Mouse (Mus musculus): ENCODE data around the gene Recql5. TPM values are rescaled to one million over a fixed set of nuclear protein-coding genes. Genes with fewer than 3 reads are reported as not detected.

The Recql5 gene
- polyA plus RNA-seq, 1 experiment from 2014 or later: 8.1 TPM

DNA sequence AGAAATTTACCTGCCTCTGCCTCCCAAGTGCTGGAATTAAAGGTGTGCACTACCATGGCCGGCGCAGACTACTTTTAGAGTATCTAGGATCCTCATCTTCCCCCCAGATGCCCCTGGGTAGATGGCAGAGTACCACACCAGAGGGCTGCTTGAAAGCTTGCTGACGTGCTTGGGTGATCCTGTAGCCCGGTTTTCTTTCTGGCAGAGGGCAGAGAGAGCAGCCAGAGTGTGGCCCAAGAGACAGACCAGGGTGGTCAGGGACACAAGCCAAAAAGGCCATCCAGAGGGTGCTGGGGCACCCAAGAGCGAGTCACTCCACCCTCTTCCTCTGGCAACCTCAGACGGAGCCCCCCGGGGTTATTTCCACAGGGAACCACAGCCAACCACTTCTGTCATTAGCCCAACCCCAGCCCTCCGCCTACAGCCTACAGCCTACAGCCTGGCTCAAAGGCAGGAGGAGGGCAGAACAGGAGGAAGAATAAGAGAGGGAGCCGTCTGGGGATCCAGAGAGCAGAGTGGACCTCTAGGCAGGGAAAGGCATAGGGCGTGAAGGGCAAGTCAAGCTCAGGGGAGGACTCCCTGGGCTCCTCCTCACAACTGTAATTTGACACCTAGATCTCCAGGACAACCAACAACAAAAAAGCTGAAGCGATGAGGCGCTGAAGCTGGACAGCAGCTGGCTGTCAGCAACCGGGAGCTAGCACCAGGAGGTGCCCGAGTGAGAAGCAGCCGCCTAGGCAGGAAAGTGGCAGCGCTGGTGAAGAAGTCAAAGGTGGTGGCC, 33.6 kb downstream of the Recql5 start, which contains the start of gene Smim5:
Gene Smim5 (plus strand): TSS at position 481 of the 781 bp plus-strand sequence.
- H3K27ac ChIP-seq (replicated peaks): peak within 1 kb of the TSS; percentile 97
- no peaks in the 10 kb centered on the region for H3K9me3 ChIP-seq (replicated peaks)
- peak within 1 kb of the TSS; percentile 79 for H3K4me2 ChIP-seq
- H3K4me3 ChIP-seq (replicated peaks): peak within 1 kb of the TSS; percentile 67
- peak; percentile 17 for ATAC-seq (ENCODE audit: insufficient read depth)
- H3K4me1 ChIP-seq (replicated peaks): peaks cover 71% of the 10 kb centered on the region
- peak within 1 kb of the TSS; percentile 81 for H3K9ac ChIP-seq
- H3K36me3 ChIP-seq (replicated peaks): peaks cover 24% of the 10 kb centered on the region
- WGBS (ENCODE audit: insufficient replicate concordance): 17% methylated on average over 16 of the region's 16 CpGs
- no peaks in the 10 kb centered on the region for H3K27me3 ChIP-seq

DNA sequence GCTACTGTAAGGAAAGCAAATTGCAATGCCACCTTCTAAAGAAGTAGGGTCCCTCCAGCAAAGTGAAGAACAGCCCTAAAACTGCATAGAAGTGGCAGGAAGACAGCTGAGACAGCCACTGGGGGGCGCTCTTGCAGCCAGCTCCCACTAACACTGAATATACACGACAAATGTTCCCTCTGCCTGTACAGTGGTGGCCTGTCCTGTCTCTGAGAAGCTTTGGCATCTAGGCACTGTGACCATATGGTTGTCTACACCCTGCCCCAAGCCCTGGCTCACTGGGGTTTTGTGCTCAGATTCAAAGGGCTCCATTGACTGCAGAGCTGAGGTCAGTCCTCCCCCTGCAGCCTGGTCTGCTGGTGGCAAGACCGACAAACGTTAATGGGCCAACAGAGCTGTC, 34.4 kb downstream of the Recql5 start:
- H3K27me3 ChIP-seq: no peaks in the 10 kb centered on the region
- peak overlapping the region; percentile 79 for H3K4me2 ChIP-seq
- peaks cover 63% of the 10 kb centered on the region for H3K4me1 ChIP-seq (replicated peaks)
- no peaks in the 10 kb centered on the region for H3K9me3 ChIP-seq (replicated peaks)
- ATAC-seq (ENCODE audit: insufficient read depth): no peak
- peak overlapping the region; percentile 81; the same call in 1 of the 2 replicates for H3K9ac ChIP-seq
- H3K4me3 ChIP-seq (replicated peaks): peak overlapping the region; percentile 67; the same call in 1 of the 2 replicates
- H3K36me3 ChIP-seq (replicated peaks): peaks cover 24% of the 10 kb centered on the region
- 12% methylated on average over 4 of the region's 4 CpGs for WGBS (ENCODE audit: insufficient replicate concordance)
- peak overlapping the region; percentile 97 for H3K27ac ChIP-seq (replicated peaks)

- ATAC-seq (ENCODE audit: insufficient read depth): no peak
- peaks cover 22% of the 10 kb centered on the region for H3K36me3 ChIP-seq (replicated peaks)
- H3K4me3 ChIP-seq (replicated peaks): no peak overlapping the region
- no peak overlapping the region; the same call in 1 of the 2 replicates for H3K4me2 ChIP-seq
- H3K27ac ChIP-seq (replicated peaks): peak overlapping the region; percentile 58; the same call in 1 of the 2 replicates
- WGBS (ENCODE audit: insufficient replicate concordance): 39% methylated on average over 7 of the region's 7 CpGs
- no peaks in the 10 kb centered on the region for H3K27me3 ChIP-seq
- peaks cover 59% of the 10 kb centered on the region for H3K4me1 ChIP-seq (replicated peaks)
- no peaks in the 10 kb centered on the region for H3K9me3 ChIP-seq (replicated peaks)
- peak overlapping the region; percentile 33; the same call in 1 of the 2 replicates for H3K9ac ChIP-seq
Measured at GRCm38 (mm10) chr11:115898446-115898845, 34.8 kb downstream of the Recql5 start.

- Histone ChIP-seq H3K4me3 (replicated peaks) (no peak overlapping the region), H3K36me3 (replicated peaks) (peaks cover 26% of the 10 kb centered on the region), H3K27me3 (no peaks in the 10 kb centered on the region), H3K9ac (no peak overlapping the region), H3K27ac (replicated peaks) (no peak overlapping the region), H3K4me1 (replicated peaks) (peaks cover 29% of the 10 kb centered on the region), H3K9me3 (replicated peaks) (no peaks in the 10 kb centered on the region), H3K4me2 (no peak overlapping the region)
- no peak for ATAC-seq (ENCODE audit: insufficient read depth)
- whole genome bisulfite sequencing (ENCODE audit: insufficient replicate concordance): 61% methylated on average over 14 of the region's 14 CpGs
Measured at GRCm38 (mm10) chr11:115894755-115895520, 38.3 kb downstream of the Recql5 start.

GRCm38 (mm10) chr11:115893071-115893470, 40.2 kb downstream of the Recql5 start:
- Histone ChIP-seq H3K27me3 (no peaks in the 10 kb centered on the region), H3K27ac (replicated peaks) (no peak overlapping the region), H3K9ac (no peak overlapping the region), H3K9me3 (replicated peaks) (no peaks in the 10 kb centered on the region), H3K4me2 (no peak overlapping the region), H3K4me1 (replicated peaks) (peaks cover 11% of the 10 kb centered on the region), H3K4me3 (replicated peaks) (no peak overlapping the region), H3K36me3 (replicated peaks) (peaks cover 26% of the 10 kb centered on the region)
- 76% methylated on average over 9 of the region's 9 CpGs for WGBS (ENCODE audit: insufficient replicate concordance)
- ATAC-seq (ENCODE audit: insufficient read depth): no peak

DNA sequence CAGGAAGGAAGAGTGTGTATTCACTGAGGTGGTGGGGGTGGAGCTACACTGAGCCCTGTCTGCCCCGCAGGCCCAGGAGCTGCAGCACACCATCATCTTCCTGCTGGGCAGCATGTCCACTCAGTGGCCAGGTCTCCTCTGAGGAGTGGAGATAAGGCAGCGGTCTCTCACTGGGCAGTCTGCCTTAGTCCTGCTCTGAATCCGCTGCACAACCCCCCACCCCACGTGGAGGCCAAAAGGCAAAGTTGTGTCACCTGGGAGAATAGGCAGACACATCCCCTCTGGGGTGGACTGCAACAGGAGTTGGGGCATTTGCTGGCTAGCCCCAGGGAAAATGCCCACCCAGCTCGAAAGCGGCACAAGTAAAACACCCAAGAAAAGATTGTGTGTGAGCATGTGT, 41.1 kb downstream of the Recql5 start:
- WGBS (ENCODE audit: insufficient replicate concordance): 68% methylated on average over 6 of the region's 6 CpGs
- Histone ChIP-seq H3K27me3 (no peaks in the 10 kb centered on the region), H3K4me2 (no peak overlapping the region), H3K36me3 (replicated peaks) (peaks cover 26% of the 10 kb centered on the region), H3K9ac (no peak overlapping the region), H3K4me1 (replicated peaks) (peaks cover 6% of the 10 kb centered on the region), H3K9me3 (replicated peaks) (no peaks in the 10 kb centered on the region), H3K4me3 (replicated peaks) (no peak overlapping the region), H3K27ac (replicated peaks) (no peak overlapping the region)
- ATAC-seq (ENCODE audit: insufficient read depth): no peak

GRCm38 (mm10) chr11:115889159-115889558, 44.1 kb downstream of the Recql5 start:
- ATAC-seq (ENCODE audit: insufficient read depth): no peak
- WGBS (ENCODE audit: insufficient replicate concordance): 72% methylated on average over 6 of the region's 6 CpGs
- H3K4me3 ChIP-seq (replicated peaks): no peak overlapping the region

GRCm38 (mm10) chr11:115888020-115888419, 45.3 kb downstream of the Recql5 start:
- H3K4me1 ChIP-seq (replicated peaks): peaks cover 6% of the 10 kb centered on the region
- peaks cover 14% of the 10 kb centered on the region for H3K27me3 ChIP-seq
- H3K4me2 ChIP-seq: no peak overlapping the region
- no peaks in the 10 kb centered on the region for H3K9me3 ChIP-seq (replicated peaks)
- 0 out of 2 replicates have a peak, but pooled peaks cover under 1% of the 10 kb centered on the region for H3K36me3 ChIP-seq (replicated peaks)
- WGBS (ENCODE audit: insufficient replicate concordance): 72% methylated on average over 5 of the region's 5 CpGs
- no peak for ATAC-seq (ENCODE audit: insufficient read depth)
- H3K4me3 ChIP-seq (replicated peaks): no peak overlapping the region
- no peak overlapping the region for H3K9ac ChIP-seq
- no peak overlapping the region for H3K27ac ChIP-seq (replicated peaks)

More at GRCm38 (mm10) chr11:115889159-115889558, 44.1 kb downstream of the Recql5 start:
- Histone ChIP-seq H3K27ac (replicated peaks) (no peak overlapping the region), H3K4me1 (replicated peaks) (peaks cover 6% of the 10 kb centered on the region), H3K9ac (no peak overlapping the region), H3K4me2 (no peak overlapping the region), H3K9me3 (replicated peaks) (no peaks in the 10 kb centered on the region), H3K36me3 (replicated peaks) (0 out of 2 replicates have a peak, but pooled peaks cover 8% of the 10 kb centered on the region), H3K27me3 (peaks cover 3% of the 10 kb centered on the region)

GRCm38 (mm10) chr11:115886446-115886845, 46.8 kb downstream of the Recql5 start:
- no peak overlapping the region for H3K4me2 ChIP-seq
- H3K36me3 ChIP-seq (replicated peaks): no peaks in the 10 kb centered on the region
- H3K4me3 ChIP-seq (replicated peaks): no peak overlapping the region
- H3K4me1 ChIP-seq (replicated peaks): no peaks in the 10 kb centered on the region
- 76% methylated on average over 11 of the region's 11 CpGs for WGBS (ENCODE audit: insufficient replicate concordance)
- H3K9me3 ChIP-seq (replicated peaks): no peaks in the 10 kb centered on the region
- no peak overlapping the region for H3K9ac ChIP-seq
- ATAC-seq (ENCODE audit: insufficient read depth): no peak
- H3K27me3 ChIP-seq: peaks cover 25% of the 10 kb centered on the region
- no peak overlapping the region for H3K27ac ChIP-seq (replicated peaks)

GRCm38 (mm10) chr11:115885281-115885680, 48.0 kb downstream of the Recql5 start:
- WGBS (ENCODE audit: insufficient replicate concordance): 55% methylated on average over 11 of the region's 11 CpGs
- no peaks in the 10 kb centered on the region for H3K36me3 ChIP-seq (replicated peaks)
- ATAC-seq (ENCODE audit: insufficient read depth): no peak
- H3K9ac ChIP-seq: no peak overlapping the region
- H3K4me2 ChIP-seq: no peak overlapping the region
- no peak overlapping the region for H3K4me3 ChIP-seq (replicated peaks)
- H3K9me3 ChIP-seq (replicated peaks): no peaks in the 10 kb centered on the region
- no peak overlapping the region for H3K27ac ChIP-seq (replicated peaks)
- H3K4me1 ChIP-seq (replicated peaks): no peaks in the 10 kb centered on the region
- H3K27me3 ChIP-seq: peaks cover 25% of the 10 kb centered on the region

GRCm38 (mm10) chr11:115884361-115884760, 48.9 kb downstream of the Recql5 start:
- WGBS (ENCODE audit: insufficient replicate concordance): 75% methylated on average over 3 of the region's 3 CpGs
- H3K9ac ChIP-seq: no peak overlapping the region
- no peaks in the 10 kb centered on the region for H3K4me1 ChIP-seq (replicated peaks)
- H3K36me3 ChIP-seq (replicated peaks): no peaks in the 10 kb centered on the region
- H3K27ac ChIP-seq (replicated peaks): no peak overlapping the region
- H3K9me3 ChIP-seq (replicated peaks): no peaks in the 10 kb centered on the region
- H3K4me2 ChIP-seq: no peak overlapping the region
- H3K27me3 ChIP-seq: peaks cover 25% of the 10 kb centered on the region
- no peak for ATAC-seq (ENCODE audit: insufficient read depth)
- no peak overlapping the region for H3K4me3 ChIP-seq (replicated peaks)

Measured in liver, embryonic 15.5 days (tissue).